Mouse (Mus musculus) neural tube, embryonic 15.5 days (tissue): ENCODE measurements at regions not wholly inside any gene's neighbourhood (a gene's known extent, or its start where the extent isn't known, plus 50 kb on each side); places are given as distances from the start of the nearest gene placed in this dataset.
A peak's percentile ranks its signal among the peaks of the same experiment; 100 is the strongest.

ENCODE experiments used
- ATAC-seq: fragments of 200-750 bp; cut with Nextera tagmentation; 2 replicates; pipeline ENCODE4 v1.8.0; 2017; ENCODE audit warnings: mild to moderate bottlenecking, moderate TSS enrichment, moderate library complexity; ENCODE audit not compliant: low FRiP score
- H3K27ac ChIP-seq: fragments of 300-500 bp; sonication (generic); replicated peaks from 2 replicates; pipeline ENCODE4 v1.5.1; 2015; ENCODE audit warnings: mild to moderate bottlenecking, inconsistent platforms
- H3K27me3 ChIP-seq: fragments of 300-500 bp; sonication (generic); replicated peaks from 2 replicates; pipeline ENCODE4 v1.6.1; 2015; ENCODE audit warnings: inconsistent platforms
- H3K36me3 ChIP-seq: fragments of 300-500 bp; sonication (generic); 2 replicates; pipeline ENCODE4 v1.6.1; 2015; ENCODE audit warnings: inconsistent platforms
- H3K4me1 ChIP-seq: fragments of 300-500 bp; sonication (generic); 2 replicates; pipeline ENCODE4 v1.6.1; 2015; ENCODE audit warnings: inconsistent platforms
- H3K4me2 ChIP-seq: fragments of 300-500 bp; sonication (generic); 2 replicates; pipeline ENCODE4 v1.6.1; 2015; ENCODE audit warnings: inconsistent platforms, mild to moderate bottlenecking, moderate library complexity
- H3K4me3 ChIP-seq: fragments of 300-500 bp; sonication (generic); replicated peaks from 2 replicates; pipeline ENCODE4 v1.5.1; 2015; ENCODE audit warnings: mild to moderate bottlenecking, inconsistent platforms
- H3K9ac ChIP-seq: fragments of 300-500 bp; sonication (generic); replicated peaks from 2 replicates; pipeline ENCODE4 v1.6.1; 2015; ENCODE audit warnings: mild to moderate bottlenecking, inconsistent platforms
- H3K9me3 ChIP-seq: fragments of 300-500 bp; sonication (generic); replicated peaks from 2 replicates; pipeline ENCODE4 v1.6.1; 2016; ENCODE audit warnings: inconsistent platforms
- WGBS: fragments of 180-500 bp; shearing (Covaris S2); methylation state at CpG from one replicate; pipeline ENCODE4 v1.1.7; 2015; ENCODE audit warnings: mixed read lengths; 5-methylcytosine and 5-hydroxymethylcytosine counted together

DNA sequence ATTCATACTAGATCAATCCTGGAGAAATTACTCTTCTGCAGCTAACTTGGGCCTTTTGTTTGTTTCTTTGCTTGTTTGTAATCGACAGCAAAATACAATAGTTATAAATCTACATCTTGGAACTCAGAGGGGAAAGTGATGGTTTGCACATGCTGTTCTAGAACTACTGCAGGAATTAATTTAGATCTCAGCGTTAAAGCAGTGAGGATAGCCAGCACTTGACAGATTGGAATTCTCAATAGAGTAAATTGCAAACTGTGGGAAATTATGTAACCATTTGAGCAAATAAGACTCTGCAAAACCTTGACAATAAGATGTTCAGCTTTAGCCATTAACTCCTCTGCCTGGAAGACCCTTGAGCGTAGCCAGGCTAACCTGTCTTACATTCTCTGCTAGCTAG is 112.0 kb upstream of the Itga4 start:
- WGBS: 81% methylated on average over 3 of the region's 3 CpGs
- H3K4me2 ChIP-seq: no peak overlapping the region
- ATAC-seq: no peak
- H3K9ac ChIP-seq: no peak overlapping the region
- H3K4me3 ChIP-seq: no peak overlapping the region
- H3K27me3 ChIP-seq: no peaks in the 10 kb centered on the region
- no peaks in the 10 kb centered on the region for H3K36me3 ChIP-seq
- H3K9me3 ChIP-seq: no peaks in the 10 kb centered on the region
- no peak overlapping the region for H3K27ac ChIP-seq
- no peaks in the 10 kb centered on the region for H3K4me1 ChIP-seq

DNA sequence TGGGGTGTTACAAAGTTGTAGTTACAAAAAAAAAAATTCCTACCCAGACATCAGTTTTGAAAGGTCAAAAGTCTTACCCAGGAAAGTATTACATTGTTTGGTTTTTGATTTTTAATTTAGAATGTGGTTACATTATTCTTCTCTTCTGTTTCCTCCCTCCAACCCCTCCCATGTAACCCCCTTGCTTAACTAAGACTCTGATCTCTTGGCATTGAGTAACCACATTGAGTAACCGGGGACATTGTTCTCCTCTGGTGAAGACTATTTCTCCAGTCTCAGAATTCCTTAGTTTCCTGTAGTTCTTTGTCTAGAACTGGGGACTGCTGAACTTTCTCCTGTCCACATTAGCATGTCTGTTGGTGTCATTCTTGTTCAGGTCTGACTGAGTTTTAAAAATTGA is 109.3 kb upstream of the Itga4 start:
- WGBS: 84% methylated on average over 1 of the region's 1 CpGs
- H3K36me3 ChIP-seq: no peaks in the 10 kb centered on the region

DNA sequence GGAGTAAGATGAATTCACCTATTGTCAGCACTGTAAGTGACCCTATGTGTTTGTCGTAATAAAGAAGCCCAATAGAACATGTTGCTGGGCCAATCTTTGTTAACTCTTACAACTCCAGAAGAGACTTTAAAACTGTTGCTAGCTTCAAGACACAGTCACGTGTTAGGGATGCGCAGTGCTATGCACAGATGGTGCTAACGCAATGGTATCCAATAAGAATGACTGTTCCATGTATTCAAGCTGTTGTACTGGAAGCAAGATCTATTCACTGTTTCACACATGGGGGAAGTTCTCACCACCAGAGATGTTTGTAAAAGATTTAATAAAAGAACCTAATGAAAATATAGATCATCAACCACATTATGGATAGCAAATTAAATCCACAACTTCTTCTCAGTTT is 108.7 kb upstream of the Itga4 start:
- no peak overlapping the region for H3K9ac ChIP-seq

More for the DNA sequence above, 109.3 kb upstream of the Itga4 start:
- no peak overlapping the region for H3K4me3 ChIP-seq
- no peaks in the 10 kb centered on the region for H3K9me3 ChIP-seq
- no peaks in the 10 kb centered on the region for H3K27me3 ChIP-seq
- no peak for ATAC-seq
- H3K4me1 ChIP-seq: no peaks in the 10 kb centered on the region
- H3K4me2 ChIP-seq: no peak overlapping the region
- no peak overlapping the region for H3K27ac ChIP-seq
- H3K9ac ChIP-seq: no peak overlapping the region

DNA sequence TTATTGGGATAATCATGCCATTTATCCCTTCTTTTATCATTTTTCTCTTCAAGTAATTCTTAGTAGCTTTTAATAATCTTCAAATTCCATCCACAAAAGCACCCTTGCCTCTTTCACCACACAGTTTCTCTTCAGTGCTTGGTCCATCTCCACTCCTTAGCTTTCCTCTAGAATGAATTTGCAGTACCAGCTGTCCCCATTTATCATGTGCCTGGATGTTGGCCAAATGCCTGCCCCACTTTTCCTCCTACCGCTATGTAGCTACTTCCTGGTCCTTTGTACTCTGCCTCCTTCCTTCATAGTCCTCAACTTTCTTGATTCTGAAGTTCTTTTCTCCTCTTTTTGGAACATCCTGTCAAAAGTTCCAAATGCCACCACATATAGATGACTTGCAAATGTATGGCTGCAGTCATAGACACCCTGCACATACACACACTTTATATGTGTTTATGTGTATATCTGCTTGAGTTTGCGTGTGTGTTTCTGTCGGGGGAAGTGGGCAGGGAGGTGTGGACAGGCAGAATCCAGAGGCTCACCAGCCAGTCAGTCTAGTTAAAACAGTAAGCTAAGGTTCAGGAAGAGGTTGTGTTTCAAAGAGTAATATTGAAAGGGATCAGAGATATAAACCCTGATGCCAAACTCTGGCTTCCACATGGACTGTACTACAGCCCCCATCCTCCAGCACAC is 106.1 kb upstream of the Itga4 start:
- Histone ChIP-seq H3K4me2 (no peak overlapping the region), H3K9me3 (no peaks in the 10 kb centered on the region), H3K4me1 (peaks cover 6% of the 10 kb centered on the region; the same call in 1 of the 2 replicates), H3K4me3 (no peak overlapping the region), H3K9ac (no peak overlapping the region), H3K27ac (no peak overlapping the region), H3K36me3 (no peaks in the 10 kb centered on the region), H3K27me3 (no peaks in the 10 kb centered on the region)
- 74% methylated on average over 3 of the region's 3 CpGs for WGBS
- no peak for ATAC-seq

More for the DNA sequence above, 108.7 kb upstream of the Itga4 start:
- H3K36me3 ChIP-seq: no peaks in the 10 kb centered on the region
- H3K4me1 ChIP-seq: no peaks in the 10 kb centered on the region
- 89% methylated on average over 4 of the region's 4 CpGs for WGBS
- no peaks in the 10 kb centered on the region for H3K9me3 ChIP-seq
- no peak overlapping the region for H3K4me3 ChIP-seq
- H3K27me3 ChIP-seq: no peaks in the 10 kb centered on the region
- no peak overlapping the region for H3K27ac ChIP-seq
- no peak for ATAC-seq
- H3K4me2 ChIP-seq: no peak overlapping the region

DNA sequence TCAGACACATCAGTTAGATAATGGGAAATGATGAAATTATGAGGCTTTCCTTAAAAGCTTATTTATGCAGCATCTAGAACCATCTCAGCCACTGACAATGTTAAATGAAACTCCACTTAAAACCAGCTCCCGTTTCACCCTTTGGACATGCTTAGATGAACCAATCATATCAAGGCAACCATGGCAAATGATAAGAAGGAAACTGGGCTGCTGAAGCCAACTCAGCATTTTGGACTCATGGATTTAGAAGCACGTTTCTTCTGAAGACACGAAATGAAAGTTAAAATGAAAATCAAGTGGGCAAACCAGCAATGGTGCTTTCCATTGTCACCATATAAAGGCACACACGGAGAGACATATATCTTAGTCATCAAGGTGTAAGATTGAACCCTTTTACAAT is 103.6 kb upstream of the Itga4 start:
- Histone ChIP-seq H3K9ac (no peak overlapping the region), H3K36me3 (no peaks in the 10 kb centered on the region), H3K27ac (no peak overlapping the region), H3K27me3 (no peaks in the 10 kb centered on the region), H3K4me3 (no peak overlapping the region), H3K4me2 (no peak overlapping the region), H3K4me1 (peaks cover 6% of the 10 kb centered on the region; the same call in 1 of the 2 replicates), H3K9me3 (no peaks in the 10 kb centered on the region)
- WGBS: 48% methylated on average over 4 of the region's 4 CpGs
- ATAC-seq: no peak

DNA sequence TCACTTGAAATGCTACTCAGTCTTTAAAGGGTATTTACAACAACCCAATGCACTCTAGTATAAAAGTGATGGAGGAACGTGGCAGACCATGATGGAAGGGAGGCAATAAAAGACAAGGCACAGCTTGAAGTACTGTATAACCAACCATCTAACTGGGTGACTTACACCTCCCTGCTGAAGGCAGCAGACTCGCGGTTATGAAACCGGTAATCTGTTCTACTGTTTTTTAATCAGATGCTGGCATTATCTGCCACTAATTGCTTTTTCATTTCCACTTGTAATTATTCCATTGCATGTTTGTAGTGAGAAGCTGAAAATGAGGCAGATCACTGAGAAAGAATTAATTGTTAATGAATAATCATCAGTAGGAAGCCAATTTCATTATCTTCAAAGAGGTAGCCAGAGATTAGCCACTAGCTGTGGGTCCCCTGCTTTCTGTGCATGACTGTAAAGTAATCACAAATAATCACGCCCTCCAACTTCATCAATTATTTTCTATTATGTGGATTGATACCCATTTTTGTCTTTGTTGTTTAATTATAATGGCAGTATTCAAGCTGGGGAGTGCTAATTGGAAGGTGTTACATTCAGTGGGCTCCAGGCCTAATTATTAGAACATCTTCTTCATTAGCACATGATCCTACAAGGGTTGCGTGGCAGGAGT is 103.1 kb upstream of the Itga4 start:
- Histone ChIP-seq H3K4me3 (no peak overlapping the region), H3K27ac (no peak overlapping the region), H3K9ac (no peak overlapping the region), H3K36me3 (no peaks in the 10 kb centered on the region), H3K4me2 (no peak overlapping the region), H3K4me1 (peaks cover 6% of the 10 kb centered on the region; the same call in 1 of the 2 replicates), H3K27me3 (no peaks in the 10 kb centered on the region), H3K9me3 (no peaks in the 10 kb centered on the region)
- ATAC-seq: peak; percentile 61; the same call in 1 of the 2 replicates
- WGBS: 27% methylated on average over 6 of the region's 6 CpGs

DNA sequence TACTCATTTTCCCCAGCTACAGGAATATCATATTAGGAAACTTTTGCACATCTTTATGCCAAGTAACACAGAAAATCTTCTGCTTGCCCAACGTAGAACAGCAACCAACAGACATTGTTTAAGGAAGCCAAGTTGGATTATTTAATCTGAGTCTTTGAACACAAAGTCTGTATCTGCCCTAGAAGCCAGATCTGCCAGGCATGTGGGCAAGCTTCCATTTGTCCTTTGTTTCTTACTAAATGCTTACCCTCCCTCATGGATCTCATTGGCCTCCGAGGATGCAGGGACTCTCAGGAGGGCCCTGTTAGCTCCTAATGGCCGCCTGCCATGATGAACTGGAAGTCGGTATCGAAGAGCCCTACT is 102.5 kb upstream of the Itga4 start:
- Histone ChIP-seq H3K27ac (no peak overlapping the region), H3K4me1 (peaks cover 6% of the 10 kb centered on the region; the same call in 1 of the 2 replicates), H3K4me2 (no peak overlapping the region), H3K9me3 (no peaks in the 10 kb centered on the region), H3K27me3 (no peaks in the 10 kb centered on the region), H3K9ac (no peak overlapping the region), H3K36me3 (no peaks in the 10 kb centered on the region), H3K4me3 (no peak overlapping the region)
- WGBS: 60% methylated on average over 5 of the region's 5 CpGs
- ATAC-seq: no peak

DNA sequence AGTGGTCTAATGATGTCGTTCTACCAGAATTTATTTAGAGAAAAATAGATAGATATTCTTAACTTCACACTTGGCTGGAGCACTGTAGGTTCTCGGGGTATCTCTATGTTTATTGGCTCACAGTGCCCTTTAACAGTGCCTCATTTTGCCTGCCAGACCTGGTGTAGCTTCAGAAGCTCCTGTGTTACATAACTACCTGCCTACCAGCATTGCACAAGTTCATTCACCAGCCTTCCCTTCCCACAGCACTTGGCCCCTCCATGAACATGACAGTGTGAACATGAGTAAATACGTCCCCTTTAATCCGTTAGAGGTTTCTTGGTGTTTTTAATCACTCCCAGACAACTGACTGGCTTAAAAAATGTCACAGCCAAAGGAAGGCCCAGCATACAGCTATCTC is 102.2 kb upstream of the Itga4 start:
- WGBS: 83% methylated on average over 4 of the region's 4 CpGs

DNA sequence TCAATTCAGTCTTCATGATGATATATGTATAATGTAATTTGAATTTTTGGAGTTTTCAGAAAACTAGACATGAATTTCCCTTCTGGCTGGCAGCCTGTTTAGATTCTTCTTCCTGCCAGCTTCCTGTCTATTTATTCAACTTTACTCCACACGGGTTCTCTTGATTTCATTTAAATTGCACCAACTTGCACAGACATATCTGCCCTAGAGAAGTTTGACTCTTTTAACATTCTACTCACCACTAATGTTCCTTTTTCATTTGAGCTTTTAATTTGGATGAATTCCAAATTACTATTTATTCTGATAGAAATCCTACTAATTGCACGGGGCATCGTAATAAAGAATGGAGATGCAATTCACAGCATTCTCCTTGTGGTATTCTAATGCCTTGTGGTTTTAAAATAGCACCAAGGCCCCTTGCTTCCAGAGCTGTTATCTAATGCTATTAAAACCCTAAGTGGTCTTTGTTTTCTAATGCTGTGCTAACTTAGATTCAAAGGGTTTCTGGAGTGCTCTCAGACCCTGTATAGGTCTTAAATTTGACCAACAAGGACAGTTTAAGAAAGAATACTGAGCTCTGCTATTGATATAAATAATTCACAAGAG is 96.7 kb upstream of the Itga4 start:
- H3K4me1 ChIP-seq: no peaks in the 10 kb centered on the region
- no peaks in the 10 kb centered on the region for H3K27me3 ChIP-seq
- 35% methylated on average over 3 of the region's 3 CpGs for WGBS
- H3K27ac ChIP-seq: no peak overlapping the region
- H3K9ac ChIP-seq: no peak overlapping the region
- no peaks in the 10 kb centered on the region for H3K9me3 ChIP-seq
- no peak overlapping the region for H3K4me3 ChIP-seq
- H3K36me3 ChIP-seq: no peaks in the 10 kb centered on the region
- H3K4me2 ChIP-seq: no peak overlapping the region
- ATAC-seq: no peak

More for the DNA sequence above, 102.2 kb upstream of the Itga4 start:
- H3K27ac ChIP-seq: no peak overlapping the region
- H3K9me3 ChIP-seq: no peaks in the 10 kb centered on the region
- no peaks in the 10 kb centered on the region for H3K27me3 ChIP-seq
- no peaks in the 10 kb centered on the region for H3K36me3 ChIP-seq
- H3K4me1 ChIP-seq: peaks cover 6% of the 10 kb centered on the region; the same call in 1 of the 2 replicates
- H3K4me2 ChIP-seq: no peak overlapping the region
- no peak for ATAC-seq
- no peak overlapping the region for H3K4me3 ChIP-seq
- no peak overlapping the region for H3K9ac ChIP-seq

DNA sequence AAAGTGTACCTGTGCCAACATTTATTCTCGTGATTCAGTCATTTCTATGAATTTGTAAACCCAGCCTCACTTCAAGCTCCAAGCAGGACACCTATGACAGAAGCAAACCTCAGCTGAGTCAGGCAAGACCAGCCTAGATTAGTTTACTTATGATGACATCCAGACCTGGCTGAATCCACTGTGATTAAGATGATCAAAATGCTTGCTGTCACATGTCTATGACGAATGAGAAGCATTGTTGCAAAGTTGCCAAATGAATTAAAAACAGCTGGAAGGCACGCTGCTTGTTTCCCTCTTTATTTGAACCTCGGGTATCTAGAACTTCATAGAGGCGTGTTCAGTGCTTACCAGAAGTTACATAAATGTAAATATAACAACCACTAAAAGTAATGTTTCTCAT is 95.9 kb upstream of the Itga4 start:
- Histone ChIP-seq H3K9me3 (no peaks in the 10 kb centered on the region), H3K27ac (no peak overlapping the region), H3K4me1 (no peaks in the 10 kb centered on the region), H3K36me3 (no peaks in the 10 kb centered on the region), H3K9ac (no peak overlapping the region), H3K27me3 (no peaks in the 10 kb centered on the region), H3K4me2 (no peak overlapping the region), H3K4me3 (no peak overlapping the region)
- ATAC-seq: no peak
- WGBS: 80% methylated on average over 5 of the region's 5 CpGs

DNA sequence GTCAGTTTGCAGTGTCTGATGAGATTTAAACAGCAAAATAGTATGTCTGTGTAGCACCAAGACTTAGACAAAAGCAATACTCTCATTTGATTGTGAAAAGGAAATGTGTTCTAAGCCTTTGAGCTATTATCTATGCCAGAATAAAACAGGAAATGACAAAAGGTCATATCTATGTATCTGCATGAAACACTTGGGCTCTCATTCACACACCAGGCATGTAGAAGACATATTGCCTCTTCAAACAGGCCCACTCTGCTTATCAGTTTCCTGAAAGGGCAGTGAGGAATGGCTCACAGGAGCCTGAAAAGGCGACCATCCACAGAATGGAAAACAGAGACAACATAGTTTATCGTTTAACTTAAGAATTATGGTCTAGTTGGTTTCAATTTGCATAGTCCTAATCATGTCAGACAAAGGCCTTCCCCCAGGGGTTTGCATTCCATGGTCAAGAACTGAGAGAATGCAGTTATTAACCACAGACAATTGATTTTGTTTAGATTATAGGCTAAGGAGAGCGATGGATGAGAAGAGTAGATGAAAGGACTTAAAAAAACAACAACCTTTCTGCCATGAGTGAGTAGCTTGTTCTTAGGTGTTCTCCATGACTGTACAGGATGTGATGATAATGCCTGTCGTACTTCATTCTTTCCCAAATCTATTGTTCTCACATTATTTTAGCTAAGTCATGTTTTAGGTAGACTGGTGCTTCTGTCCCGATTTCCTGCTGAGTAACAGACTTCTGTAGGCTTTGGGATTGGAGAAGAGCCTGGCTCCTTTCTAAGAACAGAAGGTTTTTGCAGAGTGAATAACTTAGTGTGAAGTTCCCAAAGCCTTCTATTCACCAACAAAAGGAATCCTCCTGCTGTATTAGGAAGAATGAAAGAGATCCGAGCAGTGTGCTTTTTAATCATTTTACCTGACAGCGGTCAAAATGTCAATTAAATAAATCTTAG is 82.0 kb upstream of the Itga4 start:
- Histone ChIP-seq H3K36me3 (no peaks in the 10 kb centered on the region), H3K4me1 (no peaks in the 10 kb centered on the region), H3K9me3 (no peaks in the 10 kb centered on the region), H3K27me3 (no peaks in the 10 kb centered on the region), H3K9ac (no peak overlapping the region), H3K27ac (no peak overlapping the region), H3K4me2 (no peak overlapping the region), H3K4me3 (no peak overlapping the region)
- no peak for ATAC-seq
- WGBS: 44% methylated on average over 7 of the region's 7 CpGs
